Mouse (Mus musculus) CH12F3 (cell line): Measurements from ENCODE around the gene Trim59.
"Not testable (repeated sequence)": the region's sequence is repeated elsewhere in the genome, so short reads cannot be mapped to it uniquely, and the experiment has no call there.

Experiments
- in situ Hi-C: fragments of 300-500 bp; cut with MboI; formaldehyde crosslinking; loops from 2 replicates; pipeline ENCODE4 v1.14.3; 2020; ENCODE audit warnings: low sequenced_read_pairs

Gene Trim59

DNA sequence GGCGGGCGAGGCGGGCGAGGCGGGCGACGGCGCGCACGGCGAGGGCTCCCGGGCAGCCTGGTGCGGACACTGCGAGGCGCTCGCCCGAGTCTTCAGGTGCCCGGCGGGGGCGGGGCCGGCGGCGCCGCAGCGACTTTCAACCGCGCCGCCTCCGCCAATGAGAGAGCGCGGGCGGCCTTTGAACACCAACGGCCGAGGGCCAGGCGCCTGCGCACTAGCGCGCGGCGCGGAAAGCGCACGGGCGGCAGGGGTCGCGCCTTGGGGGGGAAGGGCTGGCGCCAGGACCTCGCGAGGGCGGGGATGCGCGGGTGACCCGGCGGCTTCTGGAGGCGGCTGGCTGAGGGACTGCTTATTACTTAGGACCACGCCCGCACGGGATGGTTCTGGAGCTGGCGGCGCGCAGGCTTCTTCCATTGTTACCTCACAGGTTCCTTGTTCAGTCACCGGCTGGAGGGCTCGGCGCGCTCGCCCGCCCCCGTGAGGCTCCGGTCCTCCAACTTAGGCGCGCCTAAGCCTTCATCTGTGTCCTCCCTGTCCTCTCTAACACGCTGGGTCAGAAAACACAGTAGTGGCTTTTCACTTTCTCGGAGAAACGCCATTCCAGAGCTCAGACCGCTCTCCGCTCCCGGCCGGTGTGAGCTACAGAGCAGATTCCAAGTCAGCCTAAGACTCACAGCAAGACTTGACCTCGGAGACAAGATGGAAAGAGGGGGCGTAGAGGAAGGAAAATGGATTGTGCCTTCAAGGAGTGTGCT lies at the start of gene Trim59:
Gene Trim59, minus strand, starts transcription at position 111 of the 755 bp plus-strand sequence.
- in situ Hi-C loops = no loop called here

DNA sequence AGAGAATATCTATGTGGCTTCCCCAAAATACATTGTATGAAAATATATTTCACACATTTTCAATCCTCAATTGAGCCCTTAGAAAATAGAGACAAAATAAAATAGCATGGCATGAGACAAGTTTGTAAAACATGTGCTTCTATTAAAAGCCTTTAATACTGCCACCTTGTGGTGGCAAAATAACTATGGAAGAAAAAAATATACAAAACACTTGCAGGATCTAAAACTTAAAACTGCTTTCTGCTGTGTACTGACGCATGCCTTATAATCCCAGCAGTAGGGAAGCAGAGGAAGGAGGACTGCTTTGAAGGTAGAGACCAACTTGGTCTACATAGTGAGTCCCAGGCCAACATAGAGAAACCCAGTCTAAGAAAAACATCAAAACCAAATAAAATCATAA lies 19.4 kb upstream of the Trim59 start:
- in situ Hi-C loops = no loop called here

DNA sequence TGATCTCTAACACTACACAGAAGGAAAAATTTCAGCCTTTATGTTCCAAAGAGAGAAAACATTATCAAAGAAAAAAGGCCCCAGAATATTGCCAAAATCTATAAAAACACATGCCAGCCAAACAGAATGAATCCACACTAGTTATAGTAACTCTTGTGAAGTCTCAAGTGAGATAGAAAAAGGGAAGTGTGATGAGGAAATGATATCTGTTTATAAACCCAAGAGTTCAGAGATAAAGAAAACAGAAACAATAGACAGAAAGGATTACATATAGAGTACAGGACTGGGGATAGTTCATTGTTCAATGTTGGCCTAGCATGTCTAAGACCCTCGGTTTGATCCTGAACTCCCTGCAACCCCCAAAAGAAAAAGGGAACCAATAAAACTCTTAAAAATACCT lies 18.2 kb upstream of the Trim59 start:
- in situ Hi-C loops = no loop called here

DNA sequence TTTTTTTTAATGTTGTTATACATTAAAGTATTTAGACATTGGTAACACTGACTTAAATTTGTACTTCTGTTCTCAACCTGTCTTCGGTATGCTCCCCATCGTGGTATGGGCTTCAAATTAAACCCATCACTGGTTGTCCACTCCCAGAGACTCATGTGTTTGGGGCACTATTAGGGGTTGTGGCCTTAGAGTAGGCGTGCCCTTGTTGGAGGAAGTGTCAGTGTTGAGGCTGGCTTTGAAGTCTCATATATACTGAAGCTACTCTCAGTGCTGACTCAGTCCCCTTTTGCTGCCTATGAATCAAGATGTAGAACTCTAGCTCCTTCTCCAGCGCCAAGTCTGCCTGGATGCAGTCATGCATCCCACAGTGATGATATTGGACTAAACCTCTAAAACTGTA lies 16.1 kb upstream of the Trim59 start:
- in situ Hi-C loops = no loop called here

DNA sequence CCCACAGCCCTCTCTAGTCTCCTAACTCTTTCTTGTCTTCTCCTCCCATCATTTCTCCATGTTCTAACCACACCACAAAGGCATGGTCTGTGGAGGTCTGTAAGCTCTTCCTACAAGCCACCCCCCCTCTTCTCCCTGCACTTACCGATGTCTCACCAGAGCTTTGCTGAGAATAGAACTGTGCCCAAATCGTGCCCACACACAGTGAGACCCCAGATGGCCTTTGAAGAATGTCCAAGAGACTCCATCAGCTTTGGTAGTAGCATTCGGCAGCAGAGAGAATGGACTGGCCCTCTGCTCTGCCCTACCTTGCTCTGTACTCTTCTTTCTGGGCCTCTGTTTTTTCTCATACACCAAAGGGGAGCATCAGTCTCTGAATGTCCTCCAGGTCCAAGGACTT lies 11.3 kb upstream of the Trim59 start:
- in situ Hi-C loops = no loop called here

DNA sequence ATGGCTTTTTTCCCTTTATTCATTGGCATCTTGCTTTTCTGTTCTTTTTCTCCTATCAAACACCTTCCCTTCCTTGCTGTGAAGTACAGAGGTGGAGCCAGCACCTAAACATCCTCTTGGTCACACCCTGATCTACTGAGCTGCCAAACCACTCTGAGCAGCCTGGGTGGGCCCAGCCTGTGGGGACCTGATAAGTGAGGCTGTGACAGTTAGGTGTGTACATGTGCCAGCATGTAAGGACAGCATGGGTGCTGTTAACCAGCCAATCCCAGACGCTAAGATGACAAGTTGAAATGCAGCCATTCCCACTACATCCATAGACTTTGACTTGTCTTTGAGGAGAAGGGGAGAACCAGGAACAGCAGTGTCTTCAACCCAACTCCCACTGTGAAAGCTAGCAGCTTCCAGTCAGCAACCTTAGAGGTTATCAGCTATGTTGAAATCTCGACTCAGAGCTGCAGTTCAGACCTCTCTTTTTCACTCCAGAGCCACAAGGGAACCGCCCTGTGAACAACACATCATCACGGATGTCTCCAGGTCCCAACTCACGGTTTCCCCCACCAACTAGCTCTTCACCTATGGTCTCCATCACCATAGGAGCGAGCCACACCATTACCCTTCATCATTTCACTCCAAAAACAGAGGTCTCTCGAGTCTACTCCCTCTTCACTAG lies 10.3 kb upstream of the Trim59 start:
- in situ Hi-C loops = no loop called here

DNA sequence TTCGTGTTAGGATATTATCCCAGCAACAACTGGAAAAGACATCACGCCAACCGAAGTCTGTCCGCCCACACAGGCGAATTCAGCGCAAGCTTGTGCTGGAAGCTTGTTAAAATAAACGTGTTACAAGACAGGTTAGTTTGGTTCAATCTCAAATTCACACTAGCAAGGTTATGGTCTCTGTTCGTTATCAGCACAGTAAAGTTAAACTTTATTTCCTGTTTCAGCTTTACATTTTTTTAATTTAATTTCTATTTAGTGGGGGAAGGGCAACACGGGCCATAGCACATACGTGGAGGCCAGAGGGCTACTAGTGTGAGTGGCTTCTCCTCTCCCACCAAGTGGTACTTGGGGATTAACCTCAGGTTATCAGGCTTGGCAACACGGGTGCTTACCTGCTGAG lies 7.3 kb upstream of the Trim59 start:
- in situ Hi-C loops = no loop called here

DNA sequence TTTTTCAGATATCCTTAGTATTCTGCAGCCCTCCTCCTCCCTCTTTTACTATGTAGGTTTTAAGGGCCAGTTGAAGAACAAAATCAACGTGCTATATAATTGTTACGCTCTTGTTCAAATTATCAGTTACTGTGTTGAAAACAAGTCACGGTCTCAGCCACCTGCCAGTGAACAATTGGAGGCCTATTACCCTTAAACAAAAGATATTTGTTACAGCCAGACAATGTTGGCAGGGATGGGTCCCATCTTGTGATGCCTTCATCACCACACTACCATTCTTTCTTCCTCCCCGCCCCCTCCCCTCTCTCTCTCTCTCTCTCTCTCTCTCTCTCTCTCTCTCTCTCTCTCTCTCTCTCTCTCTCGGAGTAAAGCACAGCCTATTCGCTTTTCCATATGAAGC lies 4.5 kb upstream of the Trim59 start:
- in situ Hi-C loops = no loop called here

DNA sequence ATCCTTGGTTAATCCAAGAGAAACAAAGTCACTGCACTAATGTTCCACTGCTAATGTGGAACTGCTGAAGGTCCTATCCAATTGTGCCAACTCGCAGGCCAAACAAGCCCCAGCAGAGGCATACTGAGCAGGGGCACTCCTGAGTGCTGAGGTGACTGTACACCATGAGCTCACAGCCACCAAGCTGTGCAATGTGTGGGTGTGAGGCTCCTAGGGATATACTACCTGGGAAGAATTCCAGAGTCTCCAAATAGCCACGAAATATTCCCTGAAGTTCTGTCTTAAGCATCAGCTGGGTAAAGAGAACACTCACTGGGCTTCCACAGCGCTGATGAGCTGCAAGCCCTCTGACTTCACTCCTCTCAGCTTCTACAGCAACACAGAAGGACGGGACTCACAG lies 3.1 kb upstream of the Trim59 start:
- in situ Hi-C loops = no loop called here

DNA sequence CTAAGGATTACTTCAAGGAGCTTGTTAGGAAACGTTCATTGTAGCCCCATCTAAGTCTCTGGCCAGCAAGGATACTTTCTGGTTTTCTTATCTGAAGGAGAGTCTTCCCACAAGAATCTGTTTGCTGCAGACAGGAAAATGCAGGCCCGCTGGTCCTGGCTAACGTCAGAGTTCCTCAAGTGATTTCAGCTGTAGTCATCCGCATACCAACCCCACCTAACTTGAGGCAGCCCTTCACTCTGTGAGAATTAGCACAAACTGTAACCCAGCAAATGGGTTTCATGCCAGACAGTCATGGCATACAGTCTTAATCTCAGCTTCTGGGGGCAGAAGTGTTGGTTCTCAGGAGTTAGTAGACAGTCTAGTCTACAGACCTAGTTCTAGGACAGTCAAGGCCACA lies 2.0 kb upstream of the Trim59 start:
- in situ Hi-C loops = no loop called here

DNA sequence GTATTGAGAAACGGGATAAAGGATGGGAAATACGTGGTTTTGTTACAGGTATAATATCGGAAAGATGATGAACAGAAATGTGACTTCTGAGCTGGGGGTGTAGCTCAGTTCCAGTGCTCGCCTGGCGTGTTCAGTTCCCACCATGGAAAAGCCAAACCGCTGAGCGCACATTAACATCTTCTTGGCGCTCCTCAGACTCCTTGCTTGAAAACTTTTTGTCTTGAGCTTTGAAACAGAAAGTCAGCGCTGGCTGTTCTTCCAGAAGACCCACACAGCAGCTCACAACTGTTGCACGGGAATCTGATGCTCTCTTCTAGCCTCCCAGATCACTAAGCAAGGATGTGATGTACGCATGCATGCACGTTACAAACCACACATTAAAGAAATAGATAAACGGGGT lies 1.2 kb upstream of the Trim59 start:
- in situ Hi-C loops = no loop called here

DNA sequence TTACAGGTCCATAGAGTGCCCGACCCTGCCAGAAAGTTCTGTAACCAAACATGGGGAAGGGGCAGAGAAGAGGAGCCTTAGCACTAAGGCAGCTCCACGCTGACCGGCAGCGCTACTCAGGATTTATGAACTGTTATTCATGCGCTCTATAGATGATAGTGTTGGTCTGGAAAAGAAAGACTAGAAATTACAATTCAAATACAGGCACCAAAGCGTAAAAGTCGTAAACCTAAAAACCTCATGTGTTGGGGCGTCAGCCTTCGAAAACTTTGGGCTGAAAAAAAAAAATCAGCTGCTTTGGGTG lies 797 bp upstream of the Trim59 start:
- in situ Hi-C loops = no loop called here

DNA sequence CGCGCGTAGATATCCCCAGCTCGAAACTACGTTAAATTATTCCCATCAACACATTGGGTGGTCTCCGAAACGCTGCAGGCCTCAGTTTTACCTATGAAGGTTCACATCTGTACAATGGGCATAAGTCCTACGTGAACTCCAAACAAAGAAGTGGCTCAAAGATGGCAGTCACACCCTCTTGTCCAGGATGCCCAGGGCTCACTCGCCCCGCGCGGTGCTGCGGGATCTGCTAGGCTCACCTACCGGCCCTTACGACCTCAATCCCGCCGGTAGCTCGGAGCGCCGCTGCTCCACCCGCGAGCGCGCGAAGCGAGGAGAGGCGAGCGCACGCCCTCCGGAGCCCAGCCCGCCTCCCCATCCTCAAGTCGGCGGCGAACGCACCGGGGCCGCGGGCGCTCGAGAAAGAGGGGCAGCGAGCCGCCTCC lies 376 bp downstream of the Trim59 start:
- in situ Hi-C loops = no loop called here

DNA sequence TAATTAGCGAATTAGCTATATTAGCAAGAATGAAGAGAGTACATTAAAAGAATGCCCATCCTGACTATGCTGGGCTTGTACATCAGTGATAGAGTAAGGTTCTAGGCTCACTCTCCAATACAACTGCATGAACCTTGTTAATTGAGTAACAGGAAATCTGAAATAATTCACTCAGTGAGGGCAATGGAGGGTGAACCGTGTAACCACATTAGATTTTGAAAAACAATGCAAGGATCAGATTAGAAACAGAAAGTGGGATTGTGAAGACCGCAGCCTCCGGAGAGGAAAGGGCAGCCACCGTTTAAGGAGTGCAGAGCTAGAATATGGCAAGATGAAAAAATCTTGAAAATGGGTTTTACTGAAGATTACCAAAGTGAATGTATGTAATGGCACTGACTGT lies 3.3 kb downstream of the Trim59 start:
- in situ Hi-C loops = no loop called here

DNA sequence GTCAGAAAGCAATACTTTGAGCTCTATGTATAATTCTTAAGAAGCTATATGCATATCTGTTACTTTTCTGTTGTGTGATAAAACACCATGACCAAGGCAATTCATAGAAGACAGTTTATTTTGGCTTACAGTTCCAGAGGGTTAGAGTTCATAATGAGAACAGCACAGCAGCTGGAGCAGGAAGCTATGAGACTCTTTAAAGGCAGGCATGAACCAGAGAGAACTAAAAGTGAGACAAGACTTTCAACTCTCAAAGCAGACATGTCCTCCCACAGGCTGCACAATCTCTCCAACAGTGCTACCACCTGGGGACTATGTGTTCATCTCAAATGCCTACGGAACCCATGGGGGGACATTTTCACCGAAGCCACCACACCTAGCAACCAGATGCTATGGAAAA lies 4.5 kb downstream of the Trim59 start:
- in situ Hi-C loops = no loop called here

DNA sequence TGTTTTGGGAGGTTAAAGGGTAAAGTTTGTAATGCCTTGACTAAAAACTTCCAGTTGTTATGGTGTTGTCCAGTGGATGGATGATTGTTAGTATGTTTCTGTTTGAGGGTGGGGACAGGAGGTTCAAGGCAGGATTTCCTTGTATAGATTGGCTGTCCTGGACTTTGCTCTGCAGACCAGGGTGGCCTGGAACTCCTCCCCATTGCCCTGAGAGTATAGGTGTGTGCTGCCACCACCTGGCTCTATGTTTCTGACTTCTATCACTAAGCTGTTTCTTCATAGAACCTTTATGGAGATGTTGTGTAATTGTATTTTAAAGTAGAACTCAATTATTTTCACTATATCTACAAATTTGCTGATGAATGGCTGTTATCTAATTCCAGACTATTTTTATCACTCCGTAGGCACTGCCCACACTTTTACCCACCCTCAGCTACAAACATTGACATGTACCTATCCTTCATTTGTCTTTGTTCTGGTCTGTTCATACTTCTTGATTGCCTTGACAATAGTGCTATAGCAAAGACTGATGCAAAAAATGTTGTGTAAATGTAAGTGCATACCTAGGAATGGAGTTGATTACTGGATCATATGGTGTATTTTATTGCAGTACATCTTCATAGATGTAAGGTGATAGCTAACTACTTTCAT lies 18.3 kb downstream of the Trim59 start:
- in situ Hi-C loops = no loop called here

DNA sequence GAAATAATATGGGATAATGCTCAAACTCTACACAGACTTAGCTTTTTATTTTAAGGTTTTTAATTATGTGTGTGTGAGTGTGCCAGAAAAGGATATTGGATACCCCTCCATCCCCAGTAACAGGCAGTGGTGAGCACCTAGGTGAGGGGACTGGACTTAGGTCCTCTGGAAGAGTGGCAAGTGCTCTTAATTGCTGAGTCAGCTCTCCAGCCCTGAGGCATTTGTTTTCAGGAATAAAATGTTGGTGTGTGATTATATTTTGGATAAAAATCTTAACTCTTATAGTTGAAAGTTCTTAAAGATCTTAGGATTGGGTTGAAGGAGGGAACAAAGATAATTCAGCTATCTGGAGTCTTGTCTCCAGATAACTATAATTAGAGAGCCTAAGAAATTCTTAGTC lies 23.8 kb downstream of the Trim59 start:
- in situ Hi-C loops = no loop called here

DNA sequence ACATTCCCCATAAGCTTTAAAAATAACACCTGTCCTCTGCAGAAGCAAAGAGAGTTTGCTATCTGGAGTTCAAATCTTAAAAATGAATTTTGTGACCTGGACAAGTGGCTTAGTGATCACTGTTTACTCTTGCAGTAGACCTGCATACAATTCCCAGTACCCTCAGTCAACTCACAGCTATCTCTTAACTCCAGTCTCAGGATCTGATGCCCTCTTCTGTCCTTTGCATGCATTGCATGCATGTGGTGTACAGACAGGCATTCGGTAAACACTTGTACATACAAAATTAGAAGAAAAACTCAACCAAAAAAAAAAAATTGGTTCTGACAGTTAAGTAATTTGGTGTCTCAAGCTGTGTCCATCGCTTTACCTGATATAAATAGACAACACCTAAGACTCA lies 24.3 kb downstream of the Trim59 start:
- in situ Hi-C loops = no loop called here

DNA sequence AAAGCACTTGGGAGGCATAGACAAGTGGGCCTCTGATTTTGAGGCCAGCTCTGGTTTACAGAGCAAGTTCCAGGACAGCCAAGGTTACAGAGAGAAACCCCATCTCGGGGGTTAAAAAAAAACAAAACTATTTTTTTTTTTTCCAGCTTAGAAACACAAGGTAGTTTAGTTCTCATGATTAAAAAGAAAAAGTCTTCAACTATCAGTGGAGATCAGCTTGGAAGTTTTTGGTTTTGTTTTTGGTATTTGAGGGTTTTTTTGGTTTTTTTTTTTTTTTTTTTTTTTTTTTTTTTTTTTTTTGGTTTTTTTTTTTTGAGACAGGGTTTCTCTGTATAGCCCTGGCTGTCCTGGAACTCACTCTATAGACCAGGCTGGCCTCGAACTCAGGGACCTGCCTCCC lies 25.9 kb downstream of the Trim59 start:
- in situ Hi-C loops = not testable (repeated sequence)

DNA sequence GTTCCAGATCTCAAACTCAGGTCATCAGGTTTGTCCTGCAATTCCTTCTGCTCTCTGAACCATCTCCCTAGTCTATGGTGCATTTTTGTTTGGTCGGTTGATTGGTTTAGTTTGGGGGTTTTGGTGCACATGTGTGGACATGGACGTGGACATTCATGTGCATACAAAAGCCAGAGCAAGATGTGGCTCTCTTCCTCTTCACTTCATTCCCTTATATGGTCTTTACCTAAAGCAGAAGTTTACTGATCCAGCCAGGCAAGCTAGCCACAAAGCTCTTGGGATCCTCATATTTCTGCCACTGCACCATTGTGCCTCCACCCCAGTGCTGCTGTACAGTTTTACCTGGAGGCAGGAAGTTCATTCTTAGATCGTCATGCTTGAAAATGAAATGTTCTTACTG lies 27.4 kb downstream of the Trim59 start:
- in situ Hi-C loops = no loop called here

DNA sequence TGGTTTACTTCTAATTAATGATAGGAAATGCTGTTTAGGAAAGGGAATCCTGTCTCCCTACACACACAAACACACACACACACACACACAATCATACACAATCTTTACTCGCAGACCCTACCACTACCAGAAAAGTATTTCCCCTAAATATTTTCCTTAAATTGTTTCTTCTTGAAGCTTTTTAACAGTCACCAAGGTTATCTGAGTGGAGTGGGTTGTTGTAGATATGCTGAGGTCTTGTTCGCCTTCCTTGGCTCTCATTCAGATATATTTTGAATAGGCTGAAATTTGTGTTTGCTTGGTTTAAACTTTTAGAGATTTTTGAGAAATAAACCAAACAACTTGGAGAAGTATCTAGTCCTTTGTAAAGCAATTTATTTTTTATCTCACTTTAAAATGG lies 35.7 kb downstream of the Trim59 start:
- in situ Hi-C loops = no loop called here

DNA sequence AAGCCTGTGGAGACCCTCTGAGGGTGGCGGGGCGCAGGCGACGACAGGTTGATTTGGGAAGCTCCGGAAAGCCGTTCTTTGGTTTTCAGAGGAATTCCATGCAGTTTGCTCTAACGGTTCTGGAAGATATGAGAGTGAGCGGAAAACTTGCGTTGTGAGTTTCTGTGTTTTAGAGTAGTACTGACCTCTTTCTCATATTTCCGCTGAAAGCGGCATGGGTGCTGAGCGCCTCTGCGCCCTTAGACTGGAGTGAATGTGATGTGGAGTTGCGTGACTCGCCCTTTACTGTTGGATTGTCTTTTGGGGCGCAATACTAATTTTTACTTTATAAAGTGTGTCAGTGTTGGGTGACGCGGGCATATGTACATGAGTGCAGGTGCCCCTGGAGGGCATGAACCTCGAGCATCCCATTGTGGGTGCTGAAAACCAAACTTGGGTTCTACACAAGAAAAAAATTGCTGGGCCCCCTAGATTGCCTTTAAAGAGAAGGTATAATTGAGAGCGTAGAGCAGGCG lies 38.3 kb downstream of the Trim59 start:
- in situ Hi-C loops = no loop called here
